Mouse (Mus musculus): ENCODE data around the gene Veph1.

DNA sequence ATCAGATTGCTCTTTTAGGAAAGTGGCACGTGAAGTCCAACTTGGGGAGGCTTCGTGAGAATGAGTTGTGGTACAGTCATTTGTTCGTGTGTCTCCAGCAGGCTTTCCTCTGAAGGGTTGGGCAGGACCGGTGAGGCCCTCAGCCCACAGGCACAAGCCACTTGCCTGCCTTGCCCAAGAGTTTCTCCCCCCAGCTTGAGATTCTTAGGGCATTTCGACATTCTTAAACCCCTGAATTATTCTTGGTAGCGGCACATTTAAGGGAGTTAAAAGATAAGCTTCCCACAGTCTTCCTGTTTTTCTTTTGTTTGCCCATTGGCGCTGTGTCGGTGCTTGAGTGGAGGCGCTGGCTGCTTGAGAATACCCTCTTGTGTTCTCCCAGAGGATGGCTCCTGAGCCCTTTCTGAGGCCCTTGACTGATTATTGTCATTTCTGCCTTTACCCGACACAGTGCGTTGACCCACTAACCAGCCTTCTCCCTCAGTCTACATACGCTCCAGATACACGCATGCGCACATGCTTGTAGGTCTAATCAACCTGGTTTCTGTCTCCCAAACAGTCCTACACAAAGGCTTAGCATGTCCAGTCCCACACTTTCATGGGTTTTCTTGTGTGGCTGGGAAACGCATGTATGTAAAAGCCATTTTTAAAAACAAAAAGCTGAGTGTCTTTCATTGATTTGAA lies 34.4 kb upstream of the Veph1 start:
- no peak for TF ChIP-seq GATA1 (IDR thresholded peaks at IDR 0.05; ENCODE audit: borderline replicate concordance, low read length)
- TF ChIP-seq FLI1 (IDR thresholded peaks at IDR 0.05; ENCODE audit: low read length): no peak
